Mouse (Mus musculus) kidney, postnatal 0 days (tissue): ENCODE data around the gene Irs2. TPM values are rescaled to one million over a fixed set of nuclear protein-coding genes. Genes with fewer than 3 reads are reported as not detected.

Source experiments
- ATAC-seq: fragments of 200-750 bp; cut with Nextera tagmentation; replicated peaks from 2 replicates; pipeline ENCODE4 v1.8.0; 2017; ENCODE audit warnings: low read depth, moderate number of reproducible peaks, moderate TSS enrichment, moderate library complexity; ENCODE audit not compliant: low FRiP score
- DNase-seq: peaks from one replicate; pipeline ENCODE4 v3.0.0-alpha.2; 2016; ENCODE audit warnings: low spot score
- H3K27ac ChIP-seq: fragments of 300-500 bp; sonication (generic); 2 replicates; pipeline ENCODE4 v1.5.1; 2014; ENCODE audit warnings: mild to moderate bottlenecking
- H3K27me3 ChIP-seq: fragments of 300-500 bp; sonication (generic); 2 replicates; pipeline ENCODE4 v1.6.1; 2014; ENCODE audit warnings: low read length, mixed read lengths; ENCODE audit not compliant: insufficient read depth
- H3K36me3 ChIP-seq: fragments of 300-500 bp; sonication (generic); 2 replicates; pipeline ENCODE4 v1.6.1; 2014; ENCODE audit warnings: low read length, mixed read lengths; ENCODE audit not compliant: insufficient read depth
- H3K4me1 ChIP-seq: fragments of 300-500 bp; sonication (generic); replicated peaks from 2 replicates; pipeline ENCODE4 v1.6.1; 2014; ENCODE audit warnings: antibody characterized with exemption, low read length, mixed read lengths; ENCODE audit not compliant: insufficient read depth
- H3K4me2 ChIP-seq: fragments of 300-500 bp; sonication (generic); 2 replicates; pipeline ENCODE4 v1.6.1; 2014; ENCODE audit warnings: mild to moderate bottlenecking, low read length, moderate library complexity, mixed read lengths
- H3K4me3 ChIP-seq: fragments of 300-500 bp; sonication (generic); replicated peaks from 2 replicates; pipeline ENCODE4 v1.5.1; 2014; ENCODE audit warnings: low read depth, low read length
- H3K9ac ChIP-seq: fragments of 300-500 bp; sonication (generic); 2 replicates; pipeline ENCODE4 v1.6.1; 2014; ENCODE audit warnings: low read depth, low read length
- H3K9me3 ChIP-seq: fragments of 300-500 bp; sonication (generic); replicated peaks from 2 replicates; pipeline ENCODE4 v1.6.1; 2016; ENCODE audit warnings: low read length, inconsistent platforms, mixed read lengths
- CTCF ChIP-seq: IDR thresholded peaks from 2 replicates; pipeline ENCODE4 v1.5.1; 2016; ENCODE audit warnings: antibody characterized with exemption, low read depth, mild to moderate bottlenecking, moderate library complexity
- WGBS: fragments of 180-500 bp; shearing (Covaris S2); extraction: QIAGEN DNeasy Blood & Tissue Kit; methylation state at CpG from one replicate; pipeline ENCODE4 v1.1.7; 2014; 5-methylcytosine and 5-hydroxymethylcytosine counted together
- polyA plus RNA-seq: library from polyadenylated mRNA; unstranded; fragments of >200 nt; fragmentation: Nextera tagmentation; extraction: Ambion mirVana; gene quantifications from 2 replicates; pipeline ENCODE4 v1.2.1, GENCODE M21; 2015

The Irs2 gene
- polyA plus RNA-seq, 1 experiment from 2014 or later: 8.5 TPM

DNA sequence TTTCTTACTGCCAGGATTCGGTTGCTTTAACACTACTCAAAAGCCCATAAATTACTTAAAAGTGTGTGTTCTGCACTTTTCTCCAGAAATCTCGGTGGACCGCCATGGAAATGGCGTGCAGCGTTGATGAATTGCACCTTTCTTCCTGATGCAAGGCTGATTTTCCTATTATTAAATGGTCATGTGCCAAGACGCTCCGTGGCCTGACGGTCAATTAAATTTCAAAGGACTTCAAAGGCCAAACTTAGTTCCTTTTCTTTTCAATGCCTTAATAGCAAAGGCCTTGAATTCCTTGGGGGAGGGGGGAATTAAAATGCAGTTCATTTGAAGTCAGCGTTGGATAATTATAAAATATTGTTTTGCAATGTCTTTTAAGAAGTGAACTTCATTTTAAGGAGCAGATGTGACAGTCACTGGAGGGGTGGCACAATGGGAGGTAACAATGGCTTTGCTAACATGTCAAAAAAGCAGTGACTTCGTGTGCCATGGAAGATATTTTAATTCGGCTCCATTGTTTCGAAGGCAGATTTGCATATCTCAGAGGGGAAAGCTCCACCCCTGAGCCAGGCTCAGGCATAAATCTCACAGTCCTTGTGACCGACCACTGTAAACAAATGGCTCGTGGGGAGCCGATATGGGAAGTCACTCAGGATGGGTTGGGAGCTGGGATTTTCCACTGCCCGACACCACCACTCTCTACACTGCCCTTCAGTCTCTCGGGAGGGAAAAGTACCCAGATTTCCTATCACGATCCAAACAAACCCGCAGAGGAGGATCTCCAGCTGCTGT is 27.6 kb upstream of the Irs2 start:
- Histone ChIP-seq H3K4me3 (0 out of 2 replicates have a peak overlapping the region, but pooled peaks have one; percentile 0), H3K27me3 (no peaks in the 10 kb centered on the region), H3K9me3 (no peaks in the 10 kb centered on the region), H3K27ac (no peak overlapping the region), H3K36me3 (no peaks in the 10 kb centered on the region), H3K9ac (no peak overlapping the region), H3K4me2 (peak overlapping the region; percentile 48), H3K4me1 (0 out of 2 replicates have a peak, but pooled peaks cover 5% of the 10 kb centered on the region)
- TF ChIP-seq CTCF: no peak
- peak; percentile 76 for DNase-seq
- 11% methylated on average over 19 of the region's 19 CpGs for WGBS
- peak; percentile 73 for ATAC-seq

DNA sequence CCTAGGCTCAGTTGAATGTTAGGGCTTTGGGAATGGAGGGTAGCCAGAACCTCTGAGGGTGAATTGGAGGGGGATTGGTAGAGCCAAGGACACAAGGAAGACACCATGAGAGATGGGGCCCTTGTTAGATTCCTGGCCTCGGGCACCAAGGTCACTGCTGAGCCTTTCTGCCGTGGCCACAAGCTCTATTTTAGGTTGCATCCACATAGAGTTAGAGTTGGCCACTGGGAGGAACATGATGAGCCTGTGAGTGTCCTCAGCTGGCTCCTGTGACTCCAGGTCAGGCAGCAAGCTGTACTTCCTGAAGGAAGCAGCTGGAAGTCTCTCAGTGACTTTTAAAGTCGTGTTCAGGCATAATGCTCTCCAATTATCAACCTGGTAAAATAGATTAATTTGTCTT is 16.6 kb upstream of the Irs2 start:
- Histone ChIP-seq H3K4me2 (no peak overlapping the region), H3K27ac (no peak overlapping the region), H3K9ac (no peak overlapping the region), H3K9me3 (no peaks in the 10 kb centered on the region), H3K36me3 (no peaks in the 10 kb centered on the region), H3K27me3 (no peaks in the 10 kb centered on the region), H3K4me1 (no peaks in the 10 kb centered on the region), H3K4me3 (no peak overlapping the region)
- WGBS: 63% methylated on average over 3 of the region's 3 CpGs
- DNase-seq (no peak), ATAC-seq (no peak)
- TF ChIP-seq CTCF: no peak

DNA sequence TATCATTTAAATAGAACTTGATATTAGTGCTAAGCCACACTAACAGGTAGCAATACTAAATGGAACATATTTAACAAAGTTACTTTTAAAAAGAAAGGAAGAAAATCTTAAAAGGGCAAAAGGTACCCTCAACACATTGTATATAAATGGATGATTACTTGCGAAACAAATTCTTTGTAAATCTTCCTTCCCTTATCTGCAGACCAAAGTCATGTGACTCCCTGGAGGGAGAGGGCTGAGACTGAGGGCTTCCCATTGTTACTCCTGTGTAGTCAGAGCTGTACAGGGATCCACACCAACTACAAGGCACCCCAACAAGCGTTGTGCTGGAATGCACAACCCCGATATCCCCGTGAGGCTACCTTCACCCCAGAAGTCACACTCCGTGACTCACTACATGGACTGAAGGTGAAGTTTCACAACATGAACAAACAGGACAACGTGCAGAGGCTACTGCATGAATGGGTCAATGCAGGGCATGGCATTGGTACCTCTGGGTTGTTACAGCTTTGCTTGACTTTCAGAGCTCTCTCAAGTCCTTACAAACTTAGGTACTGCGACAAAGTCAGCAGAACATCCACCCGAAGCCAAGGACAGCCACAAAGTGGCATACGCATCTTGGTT is 12.8 kb upstream of the Irs2 start:
- WGBS: 94% methylated on average over 9 of the region's 9 CpGs
- no peak for ATAC-seq
- H3K9me3 ChIP-seq: no peaks in the 10 kb centered on the region
- H3K4me2 ChIP-seq: no peak overlapping the region
- TF ChIP-seq CTCF: no peak
- H3K9ac ChIP-seq: no peak overlapping the region
- no peaks in the 10 kb centered on the region for H3K4me1 ChIP-seq
- H3K36me3 ChIP-seq: no peaks in the 10 kb centered on the region
- no peaks in the 10 kb centered on the region for H3K27me3 ChIP-seq
- H3K4me3 ChIP-seq: no peak overlapping the region
- no peak for DNase-seq
- H3K27ac ChIP-seq: no peak overlapping the region

DNA sequence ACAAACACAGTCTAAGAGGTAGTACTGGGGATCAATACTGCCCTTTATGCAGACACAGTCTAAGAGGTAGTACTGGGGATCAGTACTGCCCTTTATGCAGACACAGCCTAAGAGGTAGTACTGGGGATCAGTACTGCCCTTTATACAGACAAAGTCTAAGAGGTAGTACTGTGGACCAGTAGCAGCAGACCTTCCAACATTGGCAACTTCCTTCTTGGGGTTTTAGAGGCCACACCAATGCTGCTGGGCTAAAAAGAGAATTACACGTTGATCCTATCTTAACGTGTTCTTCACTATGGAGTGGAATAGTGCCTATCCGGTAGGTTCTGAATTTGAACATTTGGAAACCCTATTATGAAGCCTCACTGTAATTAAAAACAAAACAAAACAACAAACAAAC is 7.4 kb upstream of the Irs2 start:
- WGBS: 89% methylated on average over 3 of the region's 3 CpGs
- no peak for ATAC-seq
- no peaks in the 10 kb centered on the region for H3K36me3 ChIP-seq
- no peaks in the 10 kb centered on the region for H3K9me3 ChIP-seq
- H3K27me3 ChIP-seq: no peaks in the 10 kb centered on the region
- H3K27ac ChIP-seq: no peak overlapping the region
- no peak for DNase-seq
- no peak overlapping the region for H3K4me3 ChIP-seq
- no peaks in the 10 kb centered on the region for H3K4me1 ChIP-seq
- no peak overlapping the region for H3K9ac ChIP-seq
- no peak for TF ChIP-seq CTCF
- no peak overlapping the region for H3K4me2 ChIP-seq

DNA sequence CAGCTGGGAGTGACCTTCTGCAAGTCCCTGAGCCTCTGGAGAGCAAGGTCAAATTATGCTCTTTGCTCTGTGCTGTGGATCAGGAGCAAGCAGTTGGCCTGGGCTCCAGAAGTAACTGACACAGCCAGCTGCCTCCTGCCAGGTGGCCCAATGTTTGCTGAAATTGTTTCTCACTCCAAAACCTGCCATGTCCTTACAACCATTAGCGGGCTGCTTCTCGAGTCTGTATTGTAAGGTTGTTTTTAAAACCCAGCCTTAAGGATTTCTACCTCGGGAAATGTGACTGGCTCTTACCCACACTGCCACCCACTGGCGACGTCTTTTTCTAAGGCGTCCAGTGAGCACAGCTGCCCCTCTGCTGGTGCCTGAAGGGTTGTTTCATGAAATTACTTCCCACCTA is 5.0 kb upstream of the Irs2 start:
- peak; percentile 88 for TF ChIP-seq CTCF
- Histone ChIP-seq H3K27me3 (no peaks in the 10 kb centered on the region), H3K4me1 (no peaks in the 10 kb centered on the region), H3K9ac (no peak overlapping the region), H3K9me3 (no peaks in the 10 kb centered on the region), H3K36me3 (no peaks in the 10 kb centered on the region), H3K4me3 (no peak overlapping the region), H3K27ac (no peak overlapping the region), H3K4me2 (no peak overlapping the region)
- WGBS: 1% methylated on average over 6 of the region's 6 CpGs
- DNase-seq (peak; percentile 78), ATAC-seq (no peak)

DNA sequence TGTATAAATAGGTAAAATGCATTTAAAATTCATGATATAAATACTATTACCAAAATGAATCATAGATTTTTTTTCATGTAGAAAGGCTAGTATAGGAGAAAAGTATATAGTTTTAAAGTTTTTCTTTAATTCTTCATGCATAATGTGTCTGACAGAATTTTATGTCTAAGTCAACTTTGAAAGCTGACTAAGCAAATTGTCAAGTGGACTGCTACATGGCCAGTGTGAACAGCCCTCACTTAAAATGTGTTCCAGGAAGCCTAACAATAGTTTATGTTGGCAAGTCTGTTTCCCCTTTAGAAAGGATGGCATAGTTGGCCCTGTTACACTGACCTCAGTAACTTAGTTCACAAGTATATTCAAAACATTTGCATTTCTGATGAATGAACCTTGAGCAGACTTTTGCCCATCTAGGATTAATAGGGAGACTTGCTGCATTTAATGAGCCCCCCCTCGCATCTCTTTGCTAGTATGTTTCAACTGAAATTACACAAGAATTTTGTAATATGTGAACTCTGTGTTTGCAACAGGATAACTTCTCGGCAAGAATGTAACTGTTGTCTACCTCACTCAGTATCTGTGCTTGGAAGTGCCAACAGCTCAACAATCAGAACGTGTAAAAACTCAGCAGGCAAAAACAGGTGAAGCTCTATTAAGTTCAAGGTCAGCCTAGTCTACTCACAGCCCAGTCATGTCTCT is 3.7 kb upstream of the Irs2 start:
- ATAC-seq: no peak
- no peaks in the 10 kb centered on the region for H3K9me3 ChIP-seq
- no peak overlapping the region for H3K4me2 ChIP-seq
- H3K27ac ChIP-seq: no peak overlapping the region
- WGBS: 79% methylated on average over 3 of the region's 3 CpGs
- no peak overlapping the region for H3K9ac ChIP-seq
- H3K4me3 ChIP-seq: no peak overlapping the region
- H3K27me3 ChIP-seq: no peaks in the 10 kb centered on the region
- H3K36me3 ChIP-seq: no peaks in the 10 kb centered on the region
- TF ChIP-seq CTCF: no peak
- DNase-seq: no peak
- no peaks in the 10 kb centered on the region for H3K4me1 ChIP-seq
